Comparison of ENCODE assay signal across 20 mouse cellular contexts in the genomic region with DNA sequence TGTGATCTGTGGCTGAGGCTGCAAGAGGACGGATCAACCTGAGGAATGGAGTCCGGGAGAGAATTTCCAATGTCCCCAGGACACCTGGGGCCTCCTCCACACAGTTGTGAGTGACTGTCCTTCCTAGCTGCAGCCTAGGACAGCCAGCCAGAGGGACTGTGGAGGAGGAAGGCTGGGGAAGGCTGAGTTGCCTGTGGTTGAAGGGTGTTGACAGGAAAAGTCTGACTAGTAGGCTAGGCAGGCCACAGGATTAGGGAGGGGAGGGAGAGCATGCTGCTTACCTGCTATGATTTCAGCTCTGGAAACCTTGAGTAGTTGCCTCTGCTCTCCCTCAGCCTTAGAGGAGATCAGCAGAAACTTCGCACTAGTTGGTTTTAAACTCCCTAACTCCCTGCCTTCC.
A peak's percentile ranks its signal among the peaks of the same experiment; 100 is the strongest.
DNase-seq lines count a peak whose midpoint lies in the region; ATAC-seq and TF ChIP-seq lines count a peak whose summit lies in the region.
"Had no signal": no experiment of that assay in that cellular context is flagged by ENCODE, and none has a peak within 500 bp of the region (broad histone marks: within the 10 kb centered on the region; RNA-seq: fewer than 3 reads in every experiment).

No protein-coding gene starts in this region.

- DNase-seq in heart, adult 9 months (ENCODE audit: low spot score in 2 of 2): no peak
- DNase-seq in thymus, adult 18-20 months: peak; percentile 20 to 24
- DNase-seq in thymus, postnatal 0 days (ENCODE audit: low spot score): no peak
- peak; percentile 40 for DNase-seq in thymus, adult 2 months
- no peak for DNase-seq in retina, embryonic 14.5 days (ENCODE audit: low spot score)
- no peak for DNase-seq in adrenal gland, postnatal 4 days (ENCODE audit: low spot score in 2 of 2)
- DNase-seq: adrenal gland, postnatal 36 days; cerebellum, adult 9-10 months; gastrocnemius, postnatal 25 days; kidney, postnatal 4 days had no signal

- no peak overlapping the region for H3K9ac ChIP-seq in heart, embryonic 13.5 days
- H3K9ac ChIP-seq: limb, embryonic 12.5 days; liver, embryonic 14.5 days; midbrain, embryonic 12.5 days; neural tube, embryonic 12.5 days had no signal

- 0 out of 2 replicates have a peak, but pooled peaks cover 11% of the 10 kb centered on the region for H3K36me3 ChIP-seq in heart, embryonic 13.5 days
- H3K36me3 ChIP-seq in thymus, adult 2 months (ENCODE audit: control insufficient read depth, insufficient read depth, low read length): no peaks in the 10 kb centered on the region
- H3K36me3 ChIP-seq: neural tube, embryonic 12.5 days had no signal

- TF ChIP-seq POLR2A in thymus, adult 2 months (IDR thresholded peaks at IDR 0.05; ENCODE audit: control insufficient read depth, extremely low read depth, insufficient read depth, low read length, poor library complexity): no peak

- H3K4me2 ChIP-seq in heart, embryonic 13.5 days: no peak overlapping the region
- H3K4me2 ChIP-seq: limb, embryonic 12.5 days; midbrain, embryonic 12.5 days; neural tube, embryonic 12.5 days had no signal

- ATAC-seq in heart, embryonic 13.5 days (ENCODE audit: extremely low read depth, insufficient number of reproducible peaks, low FRiP score, low TSS enrichment): no peak
- ATAC-seq: forebrain, embryonic 14.5 days; hindbrain, embryonic 16.5 days; intestine, embryonic 16.5 days had no signal

- WGBS in heart, embryonic 13.5 days: 42% methylated on average over 3 of the region's 3 CpGs
- WGBS in thymus, adult 2 months: 57% methylated on average over 3 of the region's 3 CpGs

- no peak overlapping the region for H3K4me3 ChIP-seq in heart, embryonic 13.5 days
- no peak overlapping the region for H3K4me3 ChIP-seq in thymus, adult 2 months (ENCODE audit: control insufficient read depth, insufficient read depth, low read length)
- H3K4me3 ChIP-seq: erythroblast, embryonic 14.5 days; limb, embryonic 12.5 days; midbrain, embryonic 12.5 days; neural tube, embryonic 12.5 days had no signal

- peaks cover 52% of the 10 kb centered on the region for H3K4me1 ChIP-seq in heart, embryonic 13.5 days
- H3K4me1 ChIP-seq in thymus, adult 2 months (replicated peaks; ENCODE audit: control insufficient read depth, insufficient read depth, low read length): peaks cover 37% of the 10 kb centered on the region
- H3K4me1 ChIP-seq: limb, embryonic 12.5 days had no signal

- H3K9me3 ChIP-seq in heart, embryonic 13.5 days: no peaks in the 10 kb centered on the region
- H3K9me3 ChIP-seq: limb, embryonic 12.5 days; midbrain, embryonic 12.5 days; neural tube, embryonic 12.5 days had no signal

- no peaks in the 10 kb centered on the region for H3K27me3 ChIP-seq in heart, embryonic 13.5 days (replicated peaks)
- no peaks in the 10 kb centered on the region for H3K27me3 ChIP-seq in thymus, adult 2 months (ENCODE audit: control insufficient read depth, insufficient read depth, low read length)
- H3K27me3 ChIP-seq: limb, embryonic 12.5 days; midbrain, embryonic 12.5 days; neural tube, embryonic 12.5 days had no signal

- no peak for TF ChIP-seq CTCF in thymus, adult 2 months (IDR thresholded peaks at IDR 0.05; ENCODE audit: borderline replicate concordance, control insufficient read depth, extremely low read depth, insufficient read depth, low read length, poor library complexity)

- peak overlapping the region; percentile 58; the same call in 1 of the 2 replicates for H3K27ac ChIP-seq in heart, embryonic 13.5 days (replicated peaks)
- H3K27ac ChIP-seq in thymus, adult 2 months (ENCODE audit: control insufficient read depth, insufficient read depth, low read length): peak overlapping the region; percentile 91
- H3K27ac ChIP-seq: limb, embryonic 12.5 days; liver, embryonic 14.5 days; macrophage; midbrain, embryonic 12.5 days; neural tube, embryonic 12.5 days had no signal

Comparison
In these comparisons a context has a peak if more than half of its experiments do, and no peak if none do; other contexts are left out.
1. DNase-seq: peak in thymus, adult 18-20 months (2 of 2) and thymus, adult 2 months (single experiment); none in heart, adult 9 months (0 of 2), thymus, postnatal 0 days (single experiment), retina, embryonic 14.5 days (single experiment) and adrenal gland, postnatal 4 days (0 of 2).